Comparison of ENCODE assay signal across 8 mouse cellular contexts in the genomic region with DNA sequence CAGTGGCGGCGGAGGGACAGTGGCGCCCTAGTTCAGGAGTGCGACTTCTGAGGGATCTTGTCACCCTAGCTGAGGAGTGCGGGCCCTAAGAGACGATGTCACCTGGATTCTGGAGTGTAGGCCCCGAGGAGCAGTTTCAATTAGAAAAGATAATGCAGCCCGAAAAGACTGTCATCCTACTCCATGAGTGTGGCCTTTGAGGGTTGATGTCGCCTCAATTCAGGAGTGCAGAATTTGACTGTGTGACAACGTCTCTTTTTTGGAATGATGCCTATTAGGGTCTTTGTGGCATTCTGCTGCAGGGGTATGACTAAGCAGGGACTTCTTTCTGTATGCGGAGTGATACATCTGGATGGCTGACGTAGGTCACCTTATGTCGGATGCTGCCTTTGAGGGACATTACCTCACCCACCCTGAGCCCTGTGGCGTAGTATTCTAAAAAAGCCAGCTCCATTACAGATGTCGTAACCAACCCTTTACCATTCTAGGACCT. TPM values are rescaled to one million over a fixed set of nuclear protein-coding genes. Genes with fewer than 3 reads are reported as not detected.
A peak's percentile ranks its signal among the peaks of the same experiment; 100 is the strongest.
DNase-seq lines count a peak whose midpoint lies in the region; ATAC-seq and TF ChIP-seq lines count a peak whose summit lies in the region.

No protein-coding gene starts in this region.

- H3K4me3 ChIP-seq in forebrain, embryonic 13.5 days, result peak overlapping the region; percentile 75
- peak overlapping the region; percentile 85 for H3K4me3 ChIP-seq in liver, embryonic 11.5 days (ENCODE audit: low read depth, low read length)

- H3K4me1 ChIP-seq in forebrain, embryonic 13.5 days, result peaks cover 22% of the 10 kb centered on the region
- peaks cover 10% of the 10 kb centered on the region for H3K4me1 ChIP-seq in liver, embryonic 11.5 days (replicated peaks; ENCODE audit: control insufficient read depth, insufficient read depth, low read length)

- no peaks in the 10 kb centered on the region for H3K9me3 ChIP-seq in forebrain, embryonic 13.5 days (replicated peaks)
- H3K9me3 ChIP-seq in liver, embryonic 11.5 days (ENCODE audit: control insufficient read depth, low read length), result no peaks in the 10 kb centered on the region

- ATAC-seq in forebrain, embryonic 13.5 days, result peak; percentile 86
- ATAC-seq in inflammation-experienced regulatory T-cells, adult 6 months, result peak; percentile 25
- ATAC-seq in liver, embryonic 11.5 days (replicated peaks; ENCODE audit: low FRiP score), result peak; percentile 75

- no peak for TF ChIP-seq CTCF in brain, embryonic 14.5 days (IDR thresholded peaks at IDR 0.05; ENCODE audit: borderline replicate concordance, extremely low read depth, insufficient read depth, insufficient read length)

- under 1% methylated on average over 15 of the region's 15 CpGs for WGBS in forebrain, embryonic 13.5 days
- WGBS in liver, embryonic 11.5 days, result 2% methylated on average over 15 of the region's 15 CpGs

- H3K36me3 ChIP-seq in forebrain, embryonic 13.5 days (ENCODE audit: poor library complexity, severe bottlenecking), result peaks cover 38% of the 10 kb centered on the region
- H3K36me3 ChIP-seq in liver, embryonic 11.5 days (ENCODE audit: control insufficient read depth, insufficient read depth, low read length), result peaks cover 25% of the 10 kb centered on the region

- peak overlapping the region; percentile 74 for H3K4me2 ChIP-seq in forebrain, embryonic 13.5 days
- H3K4me2 ChIP-seq in liver, embryonic 11.5 days, result peak overlapping the region; percentile 73

- H3K27ac ChIP-seq in forebrain, embryonic 13.5 days, result peak overlapping the region; percentile 94
- H3K27ac ChIP-seq in liver, embryonic 11.5 days (ENCODE audit: low read depth, low read length), result peak overlapping the region; percentile 94

- DNase-seq in right cerebral cortex, adult 18-20 months, result peak; percentile 63
- DNase-seq in right cerebral cortex, postnatal 25 days, result no peak
- peak; percentile 95 for DNase-seq in brain, embryonic 14.5 days (ENCODE audit: low read depth)
- no peak for DNase-seq in liver, embryonic 11.5 days (ENCODE audit: low spot score)
- DNase-seq in natural killer cell, adult 2 months (ENCODE audit: low spot score in 2 of 2), result peak; percentile 39 to 48
- no peak for DNase-seq in spleen, adult 12 weeks (ENCODE audit: low spot score)

- H3K9ac ChIP-seq in forebrain, embryonic 13.5 days, result peak overlapping the region; percentile 86
- H3K9ac ChIP-seq in liver, embryonic 11.5 days (ENCODE audit: low read depth, low read length), result peak overlapping the region; percentile 89

- H3K27me3 ChIP-seq in forebrain, embryonic 13.5 days, result no peaks in the 10 kb centered on the region
- no peaks in the 10 kb centered on the region for H3K27me3 ChIP-seq in liver, embryonic 11.5 days (replicated peaks; ENCODE audit: control insufficient read depth, insufficient read depth, low read length)

- TF ChIP-seq POLR2A in brain, embryonic 14.5 days (IDR thresholded peaks at IDR 0.05; ENCODE audit: borderline replicate concordance, extremely low read depth, insufficient read depth, insufficient read length, poor library complexity, severe bottlenecking), result no peak

RNA-seq across cellular contexts. Expression of a gene that starts 0.4 kb away (rescaled TPM):
- 499 and 520 TPM in 2 replicates for polyA plus RNA-seq in brain, embryonic 14.5 days (2012; rRNA removed)
- polyA plus RNA-seq in forebrain, embryonic 13.5 days (2015; fragmentation: Nextera tagmentation; extraction: Ambion mirVana), result 472 and 523 TPM in 2 replicates
- 100 to 1,000 TPM; 116 to 155 (median 145) TPM for polyA plus RNA-seq in inflammation-experienced regulatory T-cells, adult 6 months (2017; shearing (Covaris generic))
- polyA plus RNA-seq in liver, embryonic 11.5 days (2014; fragmentation: Nextera tagmentation; extraction: Ambion mirVana), result 292 and 308 TPM in 2 replicates

Comparison
In these comparisons a context has a peak if more than half of its experiments do, and no peak if none do; other contexts are left out.
1. DNase-seq: peak in right cerebral cortex, adult 18-20 months (single experiment), brain, embryonic 14.5 days (single experiment) and natural killer cell, adult 2 months (2 of 2); none in right cerebral cortex, postnatal 25 days (single experiment), liver, embryonic 11.5 days (single experiment) and spleen, adult 12 weeks (single experiment).
2. ATAC-seq: peak in every context shown above with its lines; median percentile 86 in forebrain, embryonic 13.5 days; 75 in liver, embryonic 11.5 days; 25 in inflammation-experienced regulatory T-cells, adult 6 months.